Mouse (Mus musculus) kidney, postnatal 36 days (tissue): ENCODE measurements around the gene Hist2h3b.
"Not testable (repeated sequence)": the region's sequence is repeated elsewhere in the genome, so short reads cannot be mapped to it uniquely, and the experiment has no call there.

ENCODE experiments used
- DNase-seq, 2 experiments: peaks; one replicate each; pipeline ENCODE4 v3.0.0; 2021 to 2022; ENCODE audit warnings: mixed read lengths in 2 of 2

Hist2h3b gene

GRCm38 (mm10) chr3:96238954-96239793 lies 29.3 kb upstream of the Hist2h3b start, which contains the start of gene Hist2h3c2:
Gene Hist2h3c2, minus strand, starts transcription at chr3:96239127.
- DNase-seq, result peak in 1 of 2 experiments; percentile 24

- DNase-seq, result peak; percentile 94 to 97
These were observed 28.3 kb upstream of the Hist2h3b start, which contains the start of gene Hist2h2aa2 for GRCm38 (mm10) chr3:96239949-96240798. Gene Hist2h2aa2, minus strand, starts transcription at chr3:96240276.

DNA sequence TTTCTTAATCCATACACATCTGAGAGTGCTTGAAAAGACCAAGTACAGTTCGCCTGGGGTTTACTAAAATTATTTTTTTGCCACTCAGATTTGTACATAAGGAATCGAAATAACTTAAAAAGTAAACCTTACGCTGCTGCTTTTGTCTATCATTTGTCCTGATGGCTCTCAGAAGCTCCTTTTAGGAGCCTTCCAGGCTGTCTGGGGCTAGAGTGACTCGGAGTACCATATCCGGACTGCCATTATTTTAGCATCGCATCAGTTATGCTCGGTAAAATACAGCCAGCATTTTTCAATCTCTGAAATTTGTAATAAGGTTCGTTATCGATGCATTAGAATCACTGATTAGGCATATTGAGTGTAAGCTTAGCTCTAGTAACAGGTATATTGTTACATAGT lies 27.7 kb upstream of the Hist2h3b start:
- no peak for DNase-seq

DNA sequence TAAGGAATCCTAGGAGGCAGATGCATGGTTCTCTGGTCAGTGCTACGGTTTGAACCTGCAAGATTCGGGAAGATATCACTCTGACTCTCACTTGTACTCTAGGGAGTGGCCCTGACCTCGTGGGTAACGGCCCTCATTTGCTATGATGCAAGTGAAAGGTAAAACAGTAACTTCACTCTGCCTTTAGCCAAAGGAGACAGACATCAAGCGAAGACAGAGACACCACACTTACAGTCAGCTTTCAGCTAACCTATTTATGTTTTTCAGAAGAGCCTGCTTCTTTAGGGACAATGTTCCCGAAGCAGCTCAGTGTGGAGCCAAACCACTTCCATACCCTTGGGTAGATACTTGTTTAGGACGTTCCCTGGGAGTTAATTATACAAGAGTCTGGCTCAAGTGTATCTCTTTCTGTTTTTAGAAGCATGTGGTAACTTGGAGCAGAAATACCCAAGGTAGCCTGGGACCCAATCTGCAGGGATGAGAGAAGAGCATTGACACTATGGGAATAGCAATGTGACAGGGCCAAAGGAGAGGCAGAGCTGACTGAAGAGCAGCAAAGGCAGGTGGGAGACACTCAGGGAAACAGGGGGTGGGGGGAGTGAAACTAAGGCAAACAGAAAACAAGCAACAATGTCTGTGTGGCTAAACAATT lies 24.4 kb upstream of the Hist2h3b start:
- peak; percentile 40 to 50 for DNase-seq

DNA sequence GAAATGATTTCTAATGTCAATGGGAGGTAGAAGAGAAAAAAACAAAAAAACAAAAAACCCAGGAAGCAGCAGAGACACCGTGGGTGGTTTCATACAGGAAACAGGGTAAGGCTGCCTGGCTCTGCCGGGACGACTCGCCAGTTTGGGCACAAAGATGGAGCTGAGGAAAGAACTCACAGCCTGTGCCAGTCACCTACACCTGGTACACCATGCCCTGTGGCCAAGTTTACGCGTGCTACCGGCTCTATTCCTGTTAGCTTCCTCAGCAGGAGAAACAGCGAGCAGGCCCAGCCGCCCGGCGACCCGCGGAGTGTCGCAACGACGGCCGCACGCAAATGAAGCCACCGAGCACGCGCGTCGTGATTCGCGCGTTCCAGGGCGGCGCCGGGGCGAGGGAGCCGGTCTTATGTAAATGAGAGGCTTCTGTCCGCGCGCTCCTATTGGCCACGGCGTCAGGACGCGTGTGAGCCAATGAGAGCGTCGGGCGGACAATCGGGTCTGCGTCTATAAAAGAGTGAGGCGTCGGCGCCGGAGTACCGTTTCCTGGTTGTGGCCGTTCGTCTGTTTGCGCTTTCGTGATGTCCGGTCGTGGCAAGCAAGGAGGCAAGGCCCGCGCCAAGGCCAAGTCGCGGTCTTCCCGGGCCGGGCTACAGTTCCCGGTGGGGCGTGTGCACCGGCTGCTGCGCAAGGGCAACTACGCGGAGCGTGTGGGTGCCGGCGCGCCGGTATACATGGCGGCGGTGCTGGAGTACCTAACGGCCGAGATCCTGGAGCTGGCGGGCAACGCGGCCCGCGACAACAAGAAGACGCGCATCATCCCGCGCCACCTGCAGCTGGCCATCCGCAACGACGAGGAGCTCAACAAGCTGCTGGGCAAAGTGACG lies 23.2 kb upstream of the Hist2h3b start, which contains the start of gene Hist2h2aa1:
Hist2h2aa1 (plus strand) TSS at position 495 of the 884 bp plus-strand sequence.
- peak; percentile 86 for DNase-seq

DNA sequence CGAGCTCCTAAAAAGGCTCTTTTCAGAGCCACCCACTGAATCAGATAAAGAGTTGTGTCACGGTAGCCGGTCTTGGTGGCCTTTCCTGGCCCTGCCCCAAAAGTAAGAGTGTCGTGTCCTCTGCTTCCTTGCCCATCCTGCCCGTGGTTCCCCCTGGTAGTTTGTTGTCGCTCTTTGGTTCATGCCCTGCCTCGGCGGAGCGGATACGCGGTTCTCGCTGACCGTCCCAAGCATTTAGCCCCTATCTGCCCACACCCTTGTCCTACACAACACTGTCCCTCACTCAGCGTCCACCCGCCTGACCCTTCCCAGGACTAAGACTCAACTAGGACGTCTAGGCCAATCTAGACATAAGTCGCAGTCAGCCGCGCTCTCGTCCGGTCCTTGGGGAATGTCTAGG lies 22.4 kb upstream of the Hist2h3b start:
- not testable (repeated sequence) for DNase-seq

DNA sequence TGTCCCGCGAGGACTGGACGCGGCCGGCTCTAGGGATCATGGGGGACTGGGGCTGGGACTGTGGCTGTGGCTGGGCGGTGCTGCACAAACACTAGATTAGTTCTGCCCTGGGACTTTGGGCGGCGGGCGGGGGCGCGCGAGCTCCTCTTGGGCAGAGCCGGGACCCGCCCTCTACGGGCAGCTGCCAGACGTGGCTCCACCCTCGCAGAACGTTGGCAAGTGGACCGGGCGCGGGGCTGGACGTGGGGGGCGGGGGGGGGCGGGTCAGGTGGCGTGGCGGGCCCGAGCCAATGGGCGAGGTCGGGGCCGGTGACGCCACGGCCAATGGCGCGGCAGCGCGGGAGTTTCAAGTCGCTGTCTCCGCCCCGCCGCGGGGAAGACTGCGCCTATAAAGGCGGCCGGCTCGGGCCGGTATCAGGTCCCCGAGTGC lies 22.0 kb upstream of the Hist2h3b start, which contains the start of gene Hist2h3c1:
Hist2h3c1 (plus strand) TSS at position 259 of the 430 bp plus-strand sequence.
- not testable (repeated sequence) for DNase-seq

DNA sequence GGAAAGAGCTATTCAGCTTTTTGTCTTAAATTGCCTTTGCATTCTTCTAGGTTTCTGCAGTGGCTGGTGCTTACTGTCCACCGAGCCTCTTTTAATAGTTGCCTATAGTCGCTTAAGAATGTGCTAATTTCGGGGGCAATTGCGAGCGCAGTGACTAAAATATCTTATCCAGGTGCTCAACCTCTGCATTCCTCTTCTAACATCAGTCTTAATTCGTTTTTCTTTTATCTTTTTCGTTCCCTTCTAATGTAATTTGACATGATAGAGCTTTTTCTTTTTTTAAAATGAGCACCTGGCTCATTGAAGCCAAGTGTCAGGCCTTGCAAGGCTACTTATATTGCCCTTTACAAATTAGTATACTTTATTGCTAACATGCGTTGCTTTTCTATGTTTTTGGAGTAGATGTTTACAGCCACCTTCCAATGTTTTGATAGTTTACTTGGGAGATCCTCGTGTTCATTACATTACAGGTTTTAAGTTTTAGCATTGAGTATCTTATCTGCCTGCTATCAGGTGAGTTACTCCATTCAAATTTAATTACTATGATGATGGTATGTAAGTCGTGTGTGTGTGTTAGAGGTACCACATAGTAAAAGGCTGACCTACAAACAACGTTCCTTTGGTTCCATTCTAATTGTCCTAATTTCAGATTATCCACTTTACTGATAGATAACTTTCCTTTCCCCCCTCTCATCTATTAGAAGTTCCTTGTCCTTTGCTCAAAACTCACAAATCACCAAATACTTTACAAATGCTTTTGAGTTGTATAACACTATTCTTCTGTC lies 20.9 kb upstream of the Hist2h3b start:
- no peak for DNase-seq

DNA sequence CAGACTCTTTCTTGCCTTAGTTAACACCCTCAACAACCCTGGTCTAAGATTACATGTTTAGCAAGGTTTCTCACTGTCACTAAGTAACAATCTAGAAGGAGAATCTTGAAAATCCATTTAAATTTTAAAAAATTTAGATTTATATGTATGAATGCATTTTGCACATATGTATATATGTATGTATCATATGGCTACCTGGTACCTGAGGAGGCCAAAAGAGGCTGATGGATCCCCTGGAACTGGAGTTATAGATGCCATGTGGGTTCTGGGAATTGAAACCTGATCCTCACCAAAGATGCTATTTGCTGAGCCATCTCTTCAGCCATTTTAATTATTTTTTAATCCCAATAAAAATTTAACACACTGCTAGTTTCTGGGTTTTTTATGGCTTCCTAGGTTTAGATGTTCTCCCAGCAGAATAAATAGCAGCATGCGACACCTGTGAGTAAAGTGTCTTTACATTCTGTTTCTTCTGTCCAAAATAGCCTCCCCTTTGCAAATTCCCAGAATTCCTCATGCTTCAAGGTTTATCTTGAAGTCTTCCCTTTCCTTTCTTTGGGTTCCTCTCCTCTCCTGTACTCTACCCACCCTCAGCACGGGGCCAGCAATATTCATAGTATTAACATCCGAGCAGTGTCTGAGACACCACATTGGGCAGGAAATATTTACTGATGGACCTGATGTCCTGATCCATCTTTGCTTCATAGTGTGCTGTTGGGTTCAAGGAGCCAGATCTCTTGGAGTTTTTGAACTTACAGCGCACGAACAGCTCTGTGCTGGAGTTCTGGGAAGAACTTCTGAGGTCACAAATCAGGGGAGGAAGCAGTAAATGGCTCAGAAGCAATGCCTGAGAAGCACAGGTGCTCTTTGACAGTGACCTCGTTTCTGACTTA lies 20.1 kb upstream of the Hist2h3b start:
- no peak for DNase-seq

DNA sequence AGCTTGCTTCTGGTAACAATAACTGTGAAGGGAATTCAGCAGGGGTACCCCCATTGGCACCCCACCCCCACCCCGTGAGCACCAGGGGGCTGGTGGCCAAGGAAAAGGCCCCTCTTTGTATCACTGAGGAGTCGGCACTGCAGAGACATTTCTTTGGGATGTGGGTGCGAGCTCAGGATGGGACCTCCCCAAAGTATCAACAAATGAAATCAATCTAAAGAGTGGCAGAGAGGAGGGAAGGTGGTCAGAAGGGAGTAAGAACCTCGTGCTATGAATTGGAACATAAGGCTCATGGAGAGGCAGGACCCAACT lies 19.5 kb upstream of the Hist2h3b start:
- DNase-seq, result no peak

DNA sequence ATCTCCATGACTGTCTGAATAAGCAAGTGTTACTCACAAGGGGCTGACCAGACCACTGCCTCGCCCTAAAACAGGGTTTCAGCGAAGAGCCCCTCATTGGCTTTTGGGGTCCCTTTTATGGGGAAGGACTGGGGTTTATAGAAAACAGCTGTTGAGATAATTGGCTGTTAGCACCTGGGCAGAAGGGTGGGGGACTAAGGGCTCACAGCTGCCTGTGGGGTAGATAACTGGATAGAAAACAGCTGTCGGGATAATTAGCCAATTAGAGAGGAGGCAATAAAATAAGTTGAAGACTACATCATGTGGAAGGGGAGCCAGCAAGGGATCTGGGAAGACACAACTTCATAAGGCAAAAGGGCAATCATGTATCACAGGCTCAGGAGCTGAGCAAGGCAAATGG lies 17.6 kb upstream of the Hist2h3b start:
- DNase-seq, result no peak

GRCm38 (mm10) chr3:96251787-96252186 lies 16.7 kb upstream of the Hist2h3b start:
- DNase-seq, result no peak

GRCm38 (mm10) chr3:96254683-96255355 lies 13.6 kb upstream of the Hist2h3b start:
- no peak for DNase-seq

- DNase-seq, result no peak
These were observed 12.4 kb upstream of the Hist2h3b start for GRCm38 (mm10) chr3:96255926-96256593.

GRCm38 (mm10) chr3:96257190-96257589 lies 11.3 kb upstream of the Hist2h3b start:
- no peak for DNase-seq

- DNase-seq, result no peak
These were observed 8.2 kb upstream of the Hist2h3b start for GRCm38 (mm10) chr3:96260220-96260619.

GRCm38 (mm10) chr3:96261623-96262022 lies 6.8 kb upstream of the Hist2h3b start:
- DNase-seq, result no peak

DNA sequence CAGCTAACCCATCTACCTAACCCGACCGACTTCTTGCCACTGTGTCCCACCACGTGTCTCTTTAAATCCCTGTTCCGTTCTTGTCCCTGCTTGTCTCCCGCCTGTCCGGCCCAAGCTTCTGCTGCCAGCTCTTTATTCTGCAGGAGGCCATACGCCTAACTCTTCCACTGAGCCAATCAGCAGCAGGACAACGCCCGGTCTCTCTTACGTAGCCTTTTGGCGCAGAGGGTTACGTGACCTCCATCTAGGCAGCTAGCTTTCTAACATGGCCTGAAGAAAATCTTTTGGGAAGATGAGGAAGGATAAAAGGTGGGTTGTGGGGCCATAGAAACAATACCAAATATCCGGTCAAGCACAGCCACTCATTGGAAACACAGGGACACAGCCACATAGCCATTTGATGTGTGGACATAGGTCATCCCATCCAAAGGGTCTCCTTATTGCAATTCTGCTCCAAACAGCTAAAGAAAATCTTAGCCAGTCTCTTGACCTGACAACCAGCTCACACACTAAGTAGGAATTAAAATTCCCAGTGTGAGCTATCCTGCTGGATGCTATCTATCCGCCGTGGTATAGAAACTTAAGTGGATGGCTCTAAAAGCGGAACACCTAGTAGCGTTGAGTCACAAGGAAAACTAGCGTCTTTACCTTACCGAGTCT lies 6.1 kb upstream of the Hist2h3b start:
- peak; percentile 84 to 89 for DNase-seq
